Mouse (Mus musculus) heart, adult 2 months (tissue): Measurements from ENCODE around the gene Atcay.

ENCODE experiments used
- CTCF ChIP-seq: fragments of 200-600 bp; IDR thresholded peaks from 2 replicates; pipeline ENCODE4 v1.8.1; 2022; ENCODE audit warnings: antibody characterized with exemption, mild to moderate bottlenecking, moderate library complexity
- EP300 ChIP-seq: fragments of 200-500 bp; IDR thresholded peaks from 2 replicates; pipeline ENCODE4 v1.6.1; 2011; ENCODE audit warnings: low read depth, low read length, control low read depth; ENCODE audit not compliant: insufficient read depth
- POLR2A ChIP-seq: fragments of 200-500 bp; IDR thresholded peaks from 2 replicates; pipeline ENCODE4 v1.6.1; 2011; ENCODE audit warnings: mild to moderate bottlenecking, low read depth, low read length, control low read depth; ENCODE audit not compliant: insufficient read depth

- TF ChIP-seq EP300 (peak; percentile 88), CTCF (no peak), POLR2A (peak; percentile 98)
Observed at GRCm38 (mm10) chr10:81193991-81194774, 36.5 kb downstream of the Atcay start.
